Mouse (Mus musculus) heart, postnatal 10 days (tissue): ENCODE measurements around the gene Fbxo9. TPM values are rescaled to one million over a fixed set of nuclear protein-coding genes. Genes with fewer than 3 reads are reported as not detected.

Experiments
- DNase-seq, 2 experiments: peaks; one replicate each; pipeline ENCODE4 v3.0.0; 2021
- intact Hi-C: fragments of 180-260 bp; cut with DNase I; formaldehyde crosslinking; loops from one replicate; pipeline ENCODE4 v1.15.1; 2025
- total RNA-seq, 2 experiments: library from RNA; stranded (reverse); gene quantifications; 2 replicates each; pipeline ENCODE4 v1.2.3; 2021

The Fbxo9 gene
- total RNA-seq, 2 experiments from 2014 or later, result 88.6 to 90.3 TPM

DNA sequence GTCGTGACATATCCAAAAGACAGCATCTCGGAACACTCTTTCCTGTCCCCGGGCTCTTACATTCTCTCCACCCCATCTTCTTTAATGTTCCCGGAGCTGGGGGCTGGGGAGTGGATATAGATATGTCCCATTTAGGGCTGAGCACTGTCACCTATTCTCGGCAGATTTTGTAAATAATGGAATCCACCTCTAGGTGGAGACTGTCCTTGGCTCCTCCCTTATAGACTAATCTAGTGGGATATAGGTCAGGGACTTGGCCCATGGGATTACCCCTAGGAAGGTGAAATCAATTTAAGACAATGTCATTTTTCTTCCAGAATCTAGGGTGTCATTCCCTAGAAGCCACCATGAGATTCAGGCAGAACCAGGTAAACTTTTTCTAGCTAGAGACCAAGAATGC lies 791 bp upstream of the Fbxo9 start:
- intact Hi-C loops, result loop anchor here (1.0 to 10.0 kb wide), 2 partner anchors 47 to 375 kb away; partner anchors contain the start of gene Eef1a1
- DNase-seq, result no peak

DNA sequence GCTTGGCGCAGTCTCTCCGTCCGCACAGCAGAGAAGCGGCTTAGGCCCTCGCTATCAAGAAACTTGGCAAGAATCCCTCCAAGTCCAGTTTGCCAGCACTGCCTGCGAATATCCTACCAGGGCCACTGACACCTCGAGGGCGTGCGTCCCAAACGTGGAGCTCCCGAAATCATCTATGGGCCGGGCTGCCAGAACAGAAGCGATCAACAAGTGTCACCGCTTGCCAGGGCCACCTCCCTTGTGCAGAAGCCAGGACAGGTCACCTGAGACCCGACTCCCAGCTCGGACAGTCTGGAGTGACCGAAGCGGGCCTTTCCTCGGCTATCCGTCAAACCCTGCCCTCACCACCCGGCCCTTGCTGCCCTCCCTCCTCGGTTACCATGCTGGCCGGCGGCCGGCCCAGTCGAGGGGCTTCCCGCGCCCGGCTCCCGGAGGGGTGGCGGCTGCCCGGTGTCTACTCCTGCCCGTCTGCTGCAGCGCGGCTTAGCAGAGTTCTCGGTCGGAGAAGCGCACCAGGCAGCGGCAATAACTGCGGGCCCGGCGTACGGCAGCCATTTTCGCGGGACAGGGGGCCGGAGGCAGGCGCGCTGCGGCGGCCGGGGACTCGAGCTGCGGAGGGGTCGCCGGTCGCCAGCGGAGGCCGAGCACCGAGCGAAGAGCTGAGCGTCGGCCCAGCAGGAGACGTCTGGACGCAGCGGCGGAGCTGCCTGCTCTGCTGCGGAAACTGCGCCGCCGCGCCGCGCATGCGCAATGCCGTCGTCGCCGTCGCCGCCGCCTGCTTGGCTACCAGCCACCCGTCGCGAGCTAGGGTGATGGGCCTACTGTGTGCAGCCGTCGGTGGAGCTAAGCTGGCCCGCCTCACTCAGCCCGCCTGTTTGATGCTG lies 711 bp downstream of the Fbxo9 start:
- intact Hi-C loops, result no loop called here
- DNase-seq, result peak; percentile 87 to 89

DNA sequence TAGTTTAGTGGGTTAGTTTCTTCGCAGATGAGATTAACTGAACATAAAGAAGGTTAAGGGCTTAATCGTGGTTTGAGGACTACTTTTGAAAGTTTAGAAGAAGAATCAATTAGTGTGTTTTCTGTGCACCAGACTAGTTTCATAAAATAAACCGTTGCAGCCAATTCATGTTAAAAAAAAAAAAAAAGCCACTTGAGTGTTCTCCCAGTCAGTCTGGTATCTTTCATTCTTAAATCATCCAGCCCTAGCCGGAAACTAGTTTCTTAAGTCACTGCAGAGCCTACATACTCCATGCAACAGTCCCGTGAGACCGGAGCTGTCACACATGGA lies 1.3 kb downstream of the Fbxo9 start:
- intact Hi-C loops, result no loop called here

DNA sequence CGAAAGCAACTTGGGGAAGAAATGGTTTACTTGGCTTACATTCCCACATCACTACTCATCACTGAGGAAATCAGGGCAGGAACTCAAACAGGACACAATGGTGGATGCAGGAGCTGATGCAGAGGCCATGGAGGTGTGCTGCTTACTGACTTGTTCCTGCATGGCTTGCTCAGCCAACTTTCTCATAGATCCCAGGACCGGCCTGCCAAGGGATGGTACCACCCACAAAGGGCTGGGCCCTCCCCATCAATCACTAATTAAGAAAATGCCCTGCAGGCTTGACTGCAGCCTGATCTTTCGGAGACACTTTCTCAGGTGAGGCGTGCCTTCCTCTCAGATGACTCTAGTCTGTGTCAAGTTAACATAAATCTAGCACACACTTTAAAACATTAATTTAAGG lies 2.0 kb downstream of the Fbxo9 start:
- intact Hi-C loops, result no loop called here
- no peak for DNase-seq

More for the DNA sequence above, 1.3 kb downstream of the Fbxo9 start:
- no peak for DNase-seq

DNA sequence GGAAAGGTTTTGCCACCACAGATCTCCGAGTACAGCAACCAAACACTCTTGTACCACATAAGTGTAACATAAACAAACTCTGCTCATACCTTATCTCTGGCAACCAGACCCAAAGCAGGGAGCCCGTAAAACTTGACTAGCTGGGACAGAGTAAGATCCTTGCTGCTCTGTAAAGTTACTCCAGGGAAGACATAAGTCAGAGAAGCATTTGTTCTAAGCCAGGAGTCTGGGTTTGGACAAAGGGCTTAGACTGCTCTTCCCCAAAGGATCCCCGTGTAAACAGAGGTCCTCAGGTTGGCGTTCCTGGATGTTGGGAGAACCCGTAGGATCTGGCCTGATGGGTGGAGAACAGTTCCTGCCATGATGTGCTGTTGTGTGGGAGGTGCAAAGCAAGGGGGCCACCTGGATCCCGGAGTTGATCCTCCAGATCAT lies 3.3 kb downstream of the Fbxo9 start:
- intact Hi-C loops, result no loop called here
- no peak for DNase-seq

DNA sequence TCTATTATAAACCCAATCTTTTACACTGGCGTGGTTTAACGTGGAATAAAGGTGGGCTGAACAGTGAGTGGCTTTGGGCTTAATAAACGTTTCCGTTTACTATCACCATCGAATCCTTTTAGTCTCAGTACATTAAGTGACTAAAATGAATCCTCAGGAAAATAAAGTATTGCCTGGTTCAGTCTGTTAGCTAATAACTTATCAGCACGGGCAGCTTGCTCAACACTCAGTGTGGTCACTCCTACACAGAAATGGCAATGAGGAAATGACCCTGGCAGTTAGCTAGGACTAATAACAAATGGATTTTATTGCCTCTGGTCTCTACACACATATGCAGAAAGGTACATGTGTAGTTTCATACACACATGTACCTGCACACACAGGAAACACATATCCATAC lies 3.9 kb downstream of the Fbxo9 start:
- intact Hi-C loops, result no loop called here
- no peak for DNase-seq

DNA sequence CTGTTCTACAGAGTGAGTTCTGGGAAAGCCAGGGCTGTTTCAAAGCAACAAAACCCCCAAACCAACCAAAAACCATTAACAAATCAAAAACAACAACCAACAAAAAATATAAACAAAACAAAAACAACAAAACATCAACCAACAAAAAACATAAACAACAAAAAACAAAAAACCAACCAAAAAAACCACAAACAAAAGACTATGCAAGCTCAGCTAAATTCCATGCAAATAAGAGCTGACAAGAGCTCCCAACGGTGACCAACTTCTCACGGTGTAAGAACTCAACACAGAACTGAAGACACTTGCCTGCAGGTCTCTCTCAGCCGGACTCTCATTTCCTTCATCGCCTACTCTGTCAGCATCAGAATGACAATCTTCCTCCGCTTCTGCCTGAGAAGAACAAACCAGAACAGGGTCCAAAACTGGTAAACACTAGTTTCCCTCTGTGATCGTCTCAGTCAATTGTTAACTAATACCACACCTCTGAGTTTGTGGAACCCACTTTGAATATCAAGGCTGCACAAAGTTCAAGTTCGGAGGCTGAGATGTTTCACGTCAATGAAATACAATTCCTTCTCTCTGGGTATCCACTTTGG lies 4.8 kb downstream of the Fbxo9 start:
- no peak for DNase-seq
- intact Hi-C loops, result no loop called here

DNA sequence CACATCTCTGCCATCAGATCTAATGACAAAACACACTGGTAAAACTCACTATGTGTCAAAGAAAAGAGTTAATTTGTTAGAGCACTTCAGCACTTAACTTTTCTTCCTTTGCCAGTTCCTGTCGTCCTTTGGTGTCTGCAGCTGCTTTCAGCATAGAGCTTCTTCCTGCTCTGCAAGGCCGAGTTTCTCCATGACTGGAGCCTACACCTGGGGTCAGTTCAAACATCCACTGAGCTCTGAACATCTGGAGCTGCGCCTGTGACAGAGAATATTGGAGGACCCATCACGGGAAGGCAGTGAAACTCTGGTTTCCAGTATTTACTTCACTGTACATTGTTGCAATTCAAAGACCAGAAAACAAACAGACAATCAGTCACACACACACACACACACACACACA lies 7.4 kb downstream of the Fbxo9 start:
- intact Hi-C loops, result no loop called here
- no peak for DNase-seq

DNA sequence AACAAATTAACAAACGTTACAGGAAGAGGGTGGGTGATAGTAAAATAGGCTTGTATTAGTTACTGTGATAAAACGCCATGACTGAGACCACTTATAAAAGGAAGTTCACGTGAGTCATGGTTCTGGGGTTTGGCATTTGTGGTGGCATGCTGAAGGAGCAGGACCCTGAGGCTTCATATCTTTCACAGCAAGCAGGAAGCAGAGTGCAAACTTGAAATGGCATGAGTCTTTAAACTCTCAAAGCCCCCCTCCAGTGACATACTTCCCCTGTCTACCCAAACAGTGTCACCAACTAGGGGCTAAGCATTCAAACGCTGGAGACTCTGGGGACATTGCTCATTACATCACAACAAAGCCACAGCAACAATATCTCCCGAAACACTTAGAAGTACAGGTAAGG lies 7.9 kb downstream of the Fbxo9 start:
- intact Hi-C loops, result no loop called here
- no peak for DNase-seq

DNA sequence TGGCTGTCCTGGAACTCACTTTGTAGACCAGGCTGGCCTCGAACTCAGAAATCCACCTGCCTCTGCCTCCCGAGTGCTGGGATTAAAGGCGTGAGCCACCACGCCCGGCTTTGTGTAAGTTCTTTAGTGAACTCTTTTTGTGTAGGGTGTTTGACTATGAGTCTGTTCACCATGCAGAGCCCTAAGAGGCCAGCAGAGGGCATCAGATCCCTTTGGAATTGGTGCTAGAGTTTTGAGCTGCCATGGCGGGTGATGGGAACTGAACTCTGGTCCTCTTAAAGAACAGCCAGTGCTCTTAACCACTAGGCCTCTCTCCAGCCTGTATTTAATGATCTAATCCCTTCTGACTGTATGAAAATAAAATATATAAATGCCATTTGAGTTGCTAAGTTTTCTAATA lies 12.5 kb downstream of the Fbxo9 start:
- DNase-seq, result no peak
- intact Hi-C loops, result no loop called here

DNA sequence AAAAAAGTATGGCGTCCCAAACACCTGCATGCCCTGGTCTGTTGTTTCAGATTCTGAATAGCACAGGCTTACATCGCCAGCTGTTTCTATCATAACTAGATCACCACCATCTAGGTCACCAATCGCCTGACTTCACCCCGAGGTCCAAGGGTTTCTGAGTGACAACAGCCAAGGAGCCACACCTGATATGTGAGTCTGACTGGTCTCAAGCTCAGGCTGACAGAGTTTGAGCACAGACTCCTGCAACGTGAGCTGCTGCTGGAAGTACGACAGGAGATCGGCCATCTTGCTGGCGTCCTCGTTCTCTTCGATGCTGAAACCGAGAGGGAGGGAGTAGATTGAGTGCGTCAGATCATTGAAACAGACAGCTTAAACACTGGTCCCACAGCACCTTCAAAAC lies 13.2 kb downstream of the Fbxo9 start:
- intact Hi-C loops, result no loop called here

DNA sequence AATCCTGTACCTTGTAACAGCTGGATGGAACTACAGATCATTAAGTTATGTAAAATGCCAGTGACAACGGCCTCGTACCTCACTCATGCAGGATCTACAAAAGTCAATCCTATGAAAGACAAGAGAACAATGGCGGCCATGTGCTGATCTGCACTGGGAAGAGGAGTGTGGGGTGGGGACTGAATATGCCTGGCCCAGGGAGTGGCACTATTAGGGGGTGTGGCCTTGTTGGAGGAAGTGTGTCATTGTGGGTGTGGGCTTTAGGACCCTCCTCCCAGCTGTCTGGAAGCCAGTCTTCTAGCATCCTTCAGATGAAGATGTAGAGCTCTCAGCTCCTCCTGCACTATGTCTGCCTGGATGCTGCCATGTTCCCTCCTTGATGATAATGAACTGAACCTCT lies 18.3 kb downstream of the Fbxo9 start:
- intact Hi-C loops, result no loop called here
- no peak for DNase-seq

More for the DNA sequence above, 13.2 kb downstream of the Fbxo9 start:
- DNase-seq, result no peak

DNA sequence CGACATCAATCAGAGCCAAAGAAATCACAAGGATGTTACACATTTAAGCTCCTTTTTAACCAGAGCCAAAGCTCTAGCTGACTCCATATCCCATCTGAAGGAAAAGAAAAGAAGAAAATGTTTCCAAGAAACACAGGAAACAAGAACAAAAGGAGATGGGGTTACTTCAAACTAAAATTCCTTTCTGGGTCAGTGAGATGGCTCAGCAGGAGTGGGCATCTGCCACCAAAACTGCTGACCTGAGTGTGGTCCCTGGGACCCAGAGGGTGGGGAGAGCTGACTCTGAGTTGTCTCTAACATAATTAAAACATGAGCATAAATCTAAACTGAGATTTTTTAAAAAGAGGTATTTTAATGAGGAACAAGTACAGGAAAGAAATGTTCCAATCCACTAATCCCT lies 19.0 kb downstream of the Fbxo9 start:
- no peak for DNase-seq

DNA sequence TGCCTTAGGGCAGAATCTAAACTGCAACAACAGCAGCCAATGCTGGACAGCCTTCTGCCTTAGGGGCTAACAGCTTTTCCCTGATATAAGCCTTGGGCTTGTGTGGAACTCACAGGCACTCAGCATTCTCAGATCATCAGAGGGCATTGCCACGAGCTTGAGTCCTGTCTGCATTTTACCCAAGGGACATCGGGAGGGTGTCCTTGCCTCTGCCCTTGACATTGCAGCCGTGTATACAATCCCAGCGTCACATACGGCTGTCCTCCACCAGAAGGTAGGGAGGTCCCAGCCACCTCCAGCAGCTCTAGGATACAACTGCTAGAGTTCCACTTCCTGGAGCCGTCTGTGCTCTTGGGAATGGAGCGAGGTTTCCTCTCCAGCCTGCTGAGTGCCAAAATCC lies 19.9 kb downstream of the Fbxo9 start:
- intact Hi-C loops, result no loop called here
- DNase-seq, result peak; percentile 33 to 48

More for the DNA sequence above, 19.0 kb downstream of the Fbxo9 start:
- intact Hi-C loops, result no loop called here

DNA sequence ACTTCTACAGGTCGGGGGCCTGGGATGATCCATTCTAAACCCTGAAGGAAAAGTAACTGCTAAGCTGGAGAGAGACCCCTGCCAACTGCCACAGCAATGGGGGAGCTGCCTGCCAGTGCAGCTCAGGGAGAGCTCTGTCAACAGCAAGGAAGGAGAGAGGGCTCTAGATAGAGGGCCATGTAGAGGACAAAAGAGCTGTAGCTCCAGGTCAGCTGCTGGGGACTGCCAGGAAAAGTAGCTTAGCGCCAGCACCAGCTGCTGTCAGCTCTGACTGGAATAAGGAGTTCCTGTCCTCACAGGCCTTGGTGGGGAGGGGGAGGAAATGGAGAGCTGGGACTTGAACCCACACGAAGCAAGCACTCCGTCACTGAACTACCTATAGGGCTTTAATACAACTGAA lies 20.3 kb downstream of the Fbxo9 start:
- intact Hi-C loops, result no loop called here
- peak in 1 of 2 experiments; percentile 52 for DNase-seq

DNA sequence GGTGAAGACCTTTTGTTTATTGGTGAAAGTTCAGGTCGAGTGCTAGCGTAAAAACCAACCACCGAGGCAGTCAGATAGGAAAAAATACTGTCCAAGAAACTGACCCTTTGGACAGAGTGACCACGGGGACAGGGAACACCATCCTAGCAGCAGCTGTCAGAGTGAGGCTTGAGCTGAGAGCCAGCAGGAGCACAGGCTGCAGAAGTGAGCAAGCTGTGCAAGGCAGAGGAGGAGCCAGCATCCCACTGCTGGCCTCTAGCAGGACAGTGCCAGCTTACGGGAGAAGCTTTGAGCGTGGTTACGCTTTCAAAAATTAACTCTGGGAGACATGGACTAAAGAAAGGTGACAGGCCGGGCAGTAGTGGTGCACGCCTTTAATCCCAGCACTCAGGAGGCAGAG lies 21.1 kb downstream of the Fbxo9 start:
- intact Hi-C loops, result no loop called here
- no peak for DNase-seq

DNA sequence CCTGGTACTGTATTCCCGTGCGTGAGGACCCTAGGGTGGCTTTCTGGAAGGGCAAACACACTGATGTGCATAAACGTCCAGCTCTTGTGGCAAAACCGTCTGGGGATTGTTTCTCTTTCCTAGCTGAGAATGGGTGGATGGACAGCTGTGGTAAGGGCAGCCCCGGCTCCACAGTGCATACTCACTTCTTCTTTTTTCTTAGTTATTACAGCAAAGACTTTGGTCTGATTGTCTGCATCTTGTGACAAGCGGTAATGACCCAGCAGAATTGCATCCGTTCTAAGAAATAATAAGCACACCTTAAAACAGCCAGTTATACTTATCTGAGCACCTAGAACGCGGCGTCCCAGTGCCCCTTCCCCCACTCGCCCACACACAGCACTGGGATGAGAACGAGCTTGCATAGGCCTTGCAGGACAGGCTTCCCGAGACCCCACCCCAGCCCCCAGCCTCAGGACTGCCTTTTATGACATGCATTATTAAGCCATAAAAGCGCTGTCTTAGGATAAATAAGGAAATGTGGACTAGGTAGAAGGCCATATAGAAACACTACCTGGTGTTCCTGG lies 23.1 kb downstream of the Fbxo9 start:
- intact Hi-C loops, result no loop called here
- DNase-seq, result no peak

DNA sequence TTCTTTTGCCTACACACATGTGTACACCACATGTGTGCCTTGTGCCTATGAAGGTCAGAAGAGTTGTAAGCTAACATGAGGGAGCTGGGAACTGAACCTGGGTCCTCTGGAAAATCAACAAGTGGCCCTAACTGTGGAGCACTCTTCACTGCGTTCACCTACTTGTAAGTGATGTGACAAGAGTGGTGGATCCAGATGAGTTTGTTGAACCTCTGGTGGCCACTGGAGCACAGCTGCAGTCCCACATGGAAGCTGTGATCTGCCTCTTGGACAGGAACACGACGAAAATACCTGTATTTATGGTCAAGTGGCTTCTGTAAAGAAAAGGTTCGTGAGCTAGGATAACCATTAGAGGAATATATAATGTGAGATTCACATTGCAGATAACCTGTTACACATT lies 24.5 kb downstream of the Fbxo9 start:
- intact Hi-C loops, result no loop called here
- no peak for DNase-seq

DNA sequence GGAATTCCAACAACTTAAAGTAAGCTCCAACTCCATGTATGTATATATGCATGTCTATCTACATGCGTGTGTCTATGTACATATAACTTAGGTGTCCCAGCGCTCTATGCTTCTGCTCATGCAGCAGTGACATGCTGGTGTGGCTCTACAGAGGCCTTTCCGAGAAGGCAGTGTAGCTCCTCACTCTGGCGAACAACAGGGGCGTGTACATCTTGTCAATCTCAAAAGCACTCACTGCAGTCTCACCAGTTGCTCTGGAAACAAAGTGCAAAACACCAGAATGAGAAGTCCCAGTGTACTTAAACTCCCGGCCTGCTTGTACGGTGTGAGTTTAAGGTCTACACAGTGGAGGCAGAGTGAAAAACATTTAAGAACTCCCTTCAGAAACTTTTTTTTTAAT lies 27.0 kb downstream of the Fbxo9 start:
- intact Hi-C loops, result no loop called here
- DNase-seq, result no peak

DNA sequence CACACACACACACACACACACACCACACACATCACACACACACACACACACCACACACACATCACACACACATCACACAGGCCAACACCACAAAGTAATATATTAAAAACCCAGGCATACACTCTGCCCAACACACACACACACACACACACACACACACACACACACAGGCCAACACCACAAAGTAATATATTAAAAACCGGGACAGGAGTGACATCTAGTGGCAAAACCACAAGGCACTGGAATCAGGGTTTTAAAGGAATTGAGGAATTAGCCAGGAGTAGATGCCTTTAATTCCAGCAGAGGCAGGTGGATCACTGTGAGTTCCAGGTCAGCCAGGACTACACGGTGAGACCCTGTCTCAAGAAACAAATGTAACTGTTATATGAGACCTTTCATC lies 30.6 kb downstream of the Fbxo9 start:
- intact Hi-C loops, result no loop called here
- peak; percentile 13 to 32 for DNase-seq

DNA sequence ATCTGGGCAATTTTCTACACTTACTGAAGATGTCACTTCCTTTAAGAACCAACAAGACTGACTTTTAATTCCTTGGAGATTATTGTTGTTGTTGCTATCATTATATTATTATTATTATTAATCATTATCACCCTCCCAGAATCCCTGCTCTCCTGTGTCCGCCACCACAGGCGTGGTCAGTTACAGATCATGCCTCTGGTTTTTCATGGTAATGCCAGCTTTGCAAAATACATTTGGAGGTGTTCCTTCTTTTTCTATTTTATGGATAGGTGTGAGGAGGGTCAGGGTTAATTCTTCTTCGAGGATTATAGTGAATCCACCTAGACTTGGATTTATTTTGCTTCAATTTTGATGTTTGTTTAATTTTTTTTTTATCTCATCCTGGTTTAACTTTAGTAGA lies 33.6 kb downstream of the Fbxo9 start:
- DNase-seq, result no peak
- intact Hi-C loops, result no loop called here

DNA sequence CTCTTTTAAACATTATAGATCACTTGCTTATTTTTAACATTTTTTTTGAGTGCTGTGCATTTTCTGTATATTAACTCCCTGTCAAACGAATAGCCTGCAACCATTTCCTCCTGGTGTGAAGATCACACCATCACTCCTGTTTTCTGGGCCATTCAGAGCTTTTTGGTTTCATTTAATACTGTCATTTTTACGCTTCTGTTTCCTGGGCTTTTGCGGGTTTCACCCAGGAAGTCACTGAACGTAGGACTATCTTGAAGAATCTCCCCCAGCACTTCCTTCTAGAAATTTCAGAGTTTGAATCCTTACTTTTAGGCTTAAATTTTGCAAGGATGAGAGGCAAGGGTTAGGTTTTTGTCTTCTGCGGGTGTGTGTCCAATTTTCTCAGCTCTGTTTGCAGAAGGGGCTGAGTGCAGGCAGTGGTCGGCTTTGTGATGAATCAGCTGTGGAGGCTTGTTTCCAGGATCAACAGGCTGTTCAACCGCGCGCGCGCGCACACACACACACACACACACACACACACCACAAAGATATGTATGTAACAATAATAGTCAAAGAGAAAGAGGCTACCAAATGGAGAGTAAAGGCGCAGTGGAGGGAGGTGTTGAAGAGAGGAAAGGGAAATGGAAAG lies 35.0 kb downstream of the Fbxo9 start:
- DNase-seq, result no peak
- intact Hi-C loops, result no loop called here
